In the genomic region with DNA sequence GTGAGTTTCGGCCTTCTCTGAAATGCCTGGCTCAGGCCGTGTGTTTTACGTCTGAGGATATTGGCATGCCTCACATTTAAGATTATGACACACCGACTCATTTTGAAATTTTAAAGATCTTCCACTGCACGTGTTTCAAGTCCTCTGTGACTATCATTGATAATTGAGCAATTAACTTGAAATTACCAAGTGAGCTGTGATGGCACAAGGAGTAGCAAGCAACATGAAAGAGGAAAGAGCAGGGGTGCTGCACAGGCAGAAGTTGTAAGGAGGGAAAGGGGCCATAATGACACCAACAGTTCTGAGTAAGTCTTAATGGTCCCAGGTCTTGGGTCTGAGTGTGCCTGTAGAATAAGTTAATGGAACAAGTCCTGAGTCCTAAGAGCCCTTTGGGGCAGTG, we compare ENCODE assay signal across 19 mouse cellular contexts.
"Had no signal": no experiment of that assay in that cellular context is flagged by ENCODE, and none has a peak within 500 bp of the region (broad histone marks: within the 10 kb centered on the region; RNA-seq: fewer than 3 reads in every experiment).

No protein-coding gene starts in this region.

- DNase-seq: lung, adult 18-20 months; lung, embryonic 14.5 days; lung, postnatal 14 days; lung, postnatal 36 days; midbrain, embryonic 14.5 days; retina, postnatal 1 day; right cerebral cortex, adult 18-20 months; right cerebral cortex, postnatal 25 days; right cerebral cortex, postnatal 4 days; spleen, adult 18-20 months; thymus, adult 18-20 months; thymus, postnatal 14 days; thymus, postnatal 36 days had no signal

- H3K4me3 ChIP-seq: midbrain, embryonic 10.5 days; midbrain, embryonic 12.5 days; myocyte; neural tube, embryonic 13.5 days; neural tube, embryonic 15.5 days had no signal

- ATAC-seq: midbrain, embryonic 16.5 days had no signal

- H3K27ac ChIP-seq: midbrain, embryonic 10.5 days; midbrain, embryonic 12.5 days; neural tube, embryonic 13.5 days; neural tube, embryonic 15.5 days had no signal
